Mouse (Mus musculus) adrenal gland, postnatal 0 days (tissue): ENCODE measurements around the gene Uqcrh. TPM values are rescaled to one million over a fixed set of nuclear protein-coding genes. Genes with fewer than 3 reads are reported as not detected.

ENCODE experiments used
- polyA plus RNA-seq: library from polyadenylated mRNA; unstranded; fragments of >200 nt; fragmentation: Nextera tagmentation; extraction: Ambion mirVana; gene quantifications from 2 replicates; pipeline ENCODE4 v1.2.1, GENCODE M21; 2015

The Uqcrh gene
- 696 and 1,011 TPM in 2 replicates for polyA plus RNA-seq

DNA sequence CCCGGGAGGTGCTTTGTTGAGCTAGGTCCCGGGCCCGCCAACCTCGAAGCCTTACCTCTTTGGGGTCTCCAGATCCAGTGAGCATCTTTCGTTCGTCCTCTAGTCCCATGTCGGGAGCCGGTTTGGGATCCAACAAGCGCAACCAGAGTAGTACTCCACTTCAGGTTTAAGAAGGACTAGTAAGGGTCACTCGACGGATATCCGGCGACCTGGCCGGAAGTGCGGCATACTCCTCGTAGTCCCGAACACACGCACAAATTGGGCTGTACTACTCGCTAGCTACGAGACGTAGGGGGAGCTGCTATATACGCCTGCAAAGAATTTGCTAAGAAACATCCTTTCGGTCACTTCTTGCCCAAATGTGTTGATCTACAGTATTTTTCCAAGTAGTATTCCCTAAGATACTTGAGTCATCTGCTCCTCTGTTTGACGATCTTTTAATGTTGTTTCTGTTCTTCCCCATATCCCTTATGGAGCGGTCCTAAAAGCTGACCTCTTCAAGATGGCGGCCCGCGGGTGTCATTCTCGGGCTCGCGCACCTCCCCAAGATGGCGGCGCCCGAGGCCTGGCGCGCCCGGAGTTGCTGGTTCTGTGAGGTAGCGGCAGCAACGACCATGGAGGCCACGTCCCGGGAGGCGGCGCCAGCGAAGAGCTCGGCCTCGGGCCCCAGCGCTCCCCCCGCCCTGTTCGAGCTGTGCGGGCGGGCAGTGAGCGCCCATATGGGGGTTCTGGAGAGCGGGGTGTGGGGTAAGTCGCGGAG, at the start of gene Uqcrh, which contains the start of gene Lrrc41:
Gene Uqcrh, minus strand, starts transcription at position 211 of the 760 bp plus-strand sequence.
Gene Lrrc41, plus strand, starts transcription at position 409 of the 760 bp plus-strand sequence.

DNA sequence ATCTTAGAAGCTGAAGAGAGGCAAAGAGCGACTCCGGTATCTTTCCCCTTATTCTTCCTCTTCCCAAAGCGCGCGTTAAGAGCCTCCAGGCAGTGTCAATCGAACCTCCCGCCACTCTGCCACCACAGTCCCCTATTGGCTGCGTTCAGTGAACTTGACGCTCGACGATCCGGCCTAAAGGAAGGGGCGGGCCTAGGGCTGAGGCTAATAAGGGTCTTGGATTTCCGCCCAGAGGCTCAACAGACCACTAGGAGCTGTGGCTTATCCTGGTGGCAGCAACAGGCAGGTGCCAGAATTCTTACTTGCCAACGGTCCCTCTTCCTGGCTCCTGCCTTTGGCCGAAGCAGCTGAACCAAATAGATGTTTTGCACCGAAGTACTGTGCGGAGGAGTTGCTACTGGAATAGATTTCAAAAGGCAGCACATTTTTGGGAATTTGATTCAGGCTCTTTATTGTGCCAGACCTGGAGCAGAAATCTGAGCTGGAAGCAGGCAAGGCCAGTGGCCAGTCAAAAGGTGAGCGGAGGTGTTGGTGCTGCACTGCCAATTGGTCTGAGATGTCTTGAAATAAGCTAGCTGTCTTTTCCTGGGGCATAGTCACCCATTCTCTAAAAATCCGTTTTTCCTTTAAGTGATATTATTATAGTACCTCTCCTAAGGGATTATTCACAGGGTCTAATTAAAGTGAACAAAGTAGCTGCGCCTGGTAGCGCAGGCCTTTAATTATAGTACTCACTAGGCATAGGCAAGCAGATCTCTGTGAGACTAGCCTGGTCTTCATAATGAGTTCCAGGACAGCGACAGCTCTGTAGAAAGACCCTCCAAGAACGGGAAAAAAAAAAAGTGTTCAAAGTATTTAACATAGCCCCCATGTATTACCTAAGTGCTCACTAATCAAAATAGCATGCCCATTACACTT, 49.0 kb upstream of the Uqcrh start, which contains the start of the genes Rad54l and Pomgnt1:
Gene Rad54l, minus strand, starts transcription at position 89 of the 918 bp plus-strand sequence.
Gene Pomgnt1, plus strand, starts transcription at position 239 of the 918 bp plus-strand sequence.

DNA sequence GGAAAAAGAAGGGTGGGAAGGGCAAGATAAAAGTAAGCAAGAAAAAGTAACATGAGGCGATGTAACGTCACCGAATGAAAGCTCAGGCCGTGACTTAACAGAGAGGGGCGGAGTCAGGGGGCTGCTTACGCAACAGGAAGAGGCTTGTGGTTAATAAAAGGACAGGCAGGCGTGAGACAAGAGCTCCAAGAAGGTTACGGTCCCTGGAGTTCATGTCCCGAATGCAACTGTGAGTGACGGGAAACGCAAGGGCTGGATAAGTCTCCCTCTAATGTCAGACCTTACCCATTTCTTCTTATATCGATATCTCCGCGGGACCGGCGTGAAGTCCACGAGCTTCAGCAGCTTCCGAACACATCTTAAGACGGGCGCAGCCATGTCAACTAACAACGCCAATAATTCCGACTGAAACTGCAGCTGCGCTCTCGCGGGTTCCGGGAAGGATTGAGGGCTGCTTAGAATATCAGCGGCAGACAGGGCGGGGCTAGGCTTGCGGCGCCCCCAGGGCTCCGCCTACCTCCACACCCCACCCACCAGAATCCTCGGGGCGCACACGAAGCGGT, 21.4 kb downstream of the Uqcrh start, which contains the start of gene Nsun4:
Gene Nsun4, minus strand, starts transcription at position 478 of the 563 bp plus-strand sequence.

DNA sequence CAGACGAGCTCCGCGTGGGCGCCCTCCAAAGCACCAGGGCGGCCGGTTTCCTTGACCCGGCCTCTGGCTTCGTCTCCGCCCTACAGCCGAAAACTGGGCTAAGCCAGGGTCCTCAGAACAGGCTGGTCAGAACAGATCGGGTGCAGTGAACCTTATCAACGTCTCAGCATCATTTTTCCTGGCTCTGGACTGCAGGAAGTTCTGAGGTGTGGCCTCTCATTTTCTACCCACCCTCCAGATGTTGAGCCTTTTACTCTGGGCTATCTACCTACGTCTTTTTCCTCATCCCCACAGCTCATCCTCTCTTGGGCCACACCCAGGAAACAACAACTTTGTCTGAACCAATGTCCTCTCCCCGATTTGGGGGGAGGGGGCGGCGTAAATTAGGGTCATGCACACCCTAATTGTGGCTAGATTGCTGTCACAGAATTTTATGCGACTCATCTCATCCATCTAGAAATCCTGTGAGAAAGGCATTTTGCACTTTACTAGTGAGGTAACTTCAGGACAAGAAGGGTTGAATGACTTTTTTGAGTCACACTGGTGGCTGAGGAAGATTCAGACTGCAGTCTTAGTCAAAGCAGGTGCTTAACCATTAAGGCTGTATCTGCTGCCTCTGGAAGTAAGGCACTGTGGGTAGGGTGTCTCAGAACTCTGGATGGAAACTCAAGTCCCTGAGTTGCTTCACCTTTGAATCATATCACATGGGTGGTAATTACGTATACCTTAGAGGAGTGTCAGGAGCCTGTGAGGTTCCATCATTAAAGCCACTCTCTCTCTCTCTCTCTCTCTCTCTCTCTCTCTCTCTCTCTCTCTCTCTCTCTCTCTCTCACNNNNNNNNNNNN, 56.7 kb downstream of the Uqcrh start, which contains the start of gene Faah:
Gene Faah, minus strand, starts transcription at position 25 of the 845 bp plus-strand sequence.

Other genes with a start within 250 kb of the Uqcrh start
- 8.8 and 16.6 TPM in 2 replicates for gene Mob3c, start 247.0 kb downstream of the Uqcrh start, polyA plus RNA-seq
- 24.8 and 37.4 TPM in 2 replicates for gene Mknk1, start 235.9 kb downstream of the Uqcrh start, polyA plus RNA-seq
- not detected in 2 replicates for gene Kncn, start 190.7 kb downstream of the Uqcrh start, polyA plus RNA-seq
- not detected in 2 replicates for gene 6430628N08Rik, start 184.4 kb downstream of the Uqcrh start, polyA plus RNA-seq
- 0.05 TPM in 1 of 2 replicates, not detected in the other for gene Dmbx1, start 135.1 kb downstream of the Uqcrh start, polyA plus RNA-seq
- gene Faah, start 57.1 kb downstream of the Uqcrh start, polyA plus RNA-seq, result 4.6 and 5.6 TPM in 2 replicates
- gene Nsun4, start 21.2 kb downstream of the Uqcrh start, polyA plus RNA-seq, result 11.8 and 22.1 TPM in 2 replicates
- gene Lrrc41, start 198 bp upstream of the Uqcrh start, polyA plus RNA-seq, result 44.3 and 55.9 TPM in 2 replicates
- gene Rad54l, start 48.6 kb upstream of the Uqcrh start, polyA plus RNA-seq, result 4.6 and 9.3 TPM in 2 replicates
- gene Pomgnt1, start 48.8 kb upstream of the Uqcrh start, polyA plus RNA-seq, result 36.6 and 41.9 TPM in 2 replicates
- gene Lurap1, start 76.3 kb upstream of the Uqcrh start, polyA plus RNA-seq, result 0.43 and 0.98 TPM in 2 replicates
- 0.40 and 0.54 TPM in 2 replicates for gene Tspan1, start 92.5 kb upstream of the Uqcrh start, polyA plus RNA-seq
- not detected in 2 replicates for gene 1700042G07Rik, start 98.3 kb upstream of the Uqcrh start, polyA plus RNA-seq
- 0.10 TPM in 1 of 2 replicates, not detected in the other for gene Gm49337, start 98.3 kb upstream of the Uqcrh start, polyA plus RNA-seq
- 4.6 and 5.3 TPM in 2 replicates for gene Pik3r3, start 146.5 kb upstream of the Uqcrh start, polyA plus RNA-seq